Comparison of ENCODE assay signal across 8 mouse cellular contexts in genomic region chrX:103914790-103915189, GRCm38 (mm10).
DNase-seq lines count a peak whose midpoint lies in the region; ATAC-seq and TF ChIP-seq lines count a peak whose summit lies in the region.

No protein-coding gene starts in this region.

- no peak overlapping the region for H3K4me2 ChIP-seq in neural tube, embryonic 15.5 days
- no peak overlapping the region for H3K4me2 ChIP-seq in hindbrain, postnatal 0 days (ENCODE audit: low read depth, low read length)

- H3K36me3 ChIP-seq in neural tube, embryonic 15.5 days = no peaks in the 10 kb centered on the region
- no peaks in the 10 kb centered on the region for H3K36me3 ChIP-seq in hindbrain, postnatal 0 days (ENCODE audit: insufficient read depth, low read length)

- peak; percentile 66 for TF ChIP-seq CTCF in hindbrain, postnatal 0 days (IDR thresholded peaks at IDR 0.05; ENCODE audit: low read depth)

- intact Hi-C loops in left cerebral cortex, postnatal 10 days (cut with DNase I) = loop anchor here (10.0 kb wide), 1 partner anchor 220 kb away; no protein-coding TSS in a partner anchor

- H3K27ac ChIP-seq in neural tube, embryonic 15.5 days (replicated peaks) = no peak overlapping the region
- no peak overlapping the region for H3K27ac ChIP-seq in hindbrain, postnatal 0 days

- H3K4me3 ChIP-seq in neural tube, embryonic 15.5 days (replicated peaks) = no peak overlapping the region
- no peak overlapping the region for H3K4me3 ChIP-seq in hindbrain, postnatal 0 days (ENCODE audit: low read length)

- no peak for ATAC-seq in neural tube, embryonic 15.5 days (ENCODE audit: low FRiP score)
- no peak for ATAC-seq in hindbrain, postnatal 0 days
- ATAC-seq in erythroid progenitor cell, adult 5-6 weeks (replicated peaks; ENCODE audit: low FRiP score, poor library complexity, severe bottlenecking) = no peak

- H3K9ac ChIP-seq in neural tube, embryonic 15.5 days (replicated peaks) = no peak overlapping the region
- no peak overlapping the region for H3K9ac ChIP-seq in hindbrain, postnatal 0 days (replicated peaks; ENCODE audit: low read length)

- 12% methylated on average over 3 of the region's 3 CpGs for WGBS in neural tube, embryonic 15.5 days
- WGBS in hindbrain, postnatal 0 days = 16% methylated on average over 3 of the region's 3 CpGs

- no peaks in the 10 kb centered on the region for H3K9me3 ChIP-seq in neural tube, embryonic 15.5 days (replicated peaks)
- H3K9me3 ChIP-seq in hindbrain, postnatal 0 days (ENCODE audit: low read length) = no peaks in the 10 kb centered on the region

- peaks cover 50% of the 10 kb centered on the region for H3K27me3 ChIP-seq in neural tube, embryonic 15.5 days (replicated peaks)
- H3K27me3 ChIP-seq in hindbrain, postnatal 0 days (ENCODE audit: insufficient read depth, low read length) = no peaks in the 10 kb centered on the region

- H3K4me1 ChIP-seq in neural tube, embryonic 15.5 days = no peaks in the 10 kb centered on the region
- H3K4me1 ChIP-seq in hindbrain, postnatal 0 days (ENCODE audit: insufficient read depth, low read length) = no peaks in the 10 kb centered on the region

- peak; percentile 42 for DNase-seq in neural tube, embryonic 10.5 days (ENCODE audit: extremely low spot score, low spot score)
- peak; percentile 61 for DNase-seq in ZHBTc4 (ENCODE audit: low read depth, low spot score)
- peak; percentile 65 for DNase-seq in embryo, embryonic 10 days (ENCODE audit: low spot score)
- DNase-seq in hindbrain, postnatal 0 days (ENCODE audit: low spot score) = peak; percentile 60
- peak; percentile 8 to 45 for DNase-seq in left cerebral cortex, postnatal 10 days (ENCODE audit: extremely low spot score in 1 of 2, low spot score in 2 of 2)
- DNase-seq in natural killer cell, adult 2 months (ENCODE audit: low spot score in 2 of 2) = peak; percentile 17 to 24
